Mouse (Mus musculus) CH12.LX (cell line): ENCODE results near the gene Lage3. TPM values are rescaled to one million over a fixed set of nuclear protein-coding genes. Genes with fewer than 3 reads are reported as not detected.

Experiments
- DNase-seq: peaks from one replicate; pipeline ENCODE4 v3.0.0-alpha.2; 2013; ENCODE audit errors: extremely low read depth
- H3K27ac ChIP-seq: 2 replicates; pipeline ENCODE4 v1.5.1; 2012; ENCODE audit warnings: low read depth, mild to moderate bottlenecking, control low read depth, moderate library complexity; ENCODE audit not compliant: insufficient read depth
- H3K27me3 ChIP-seq: replicated peaks from 2 replicates; pipeline ENCODE3; 2012; ENCODE audit warnings: inconsistent platforms
- H3K36me3 ChIP-seq, 2 experiments: replicated peaks in 1 of 2; 2 replicates each; pipeline versions ENCODE3 to v1.6.1; 2012; ENCODE audit warnings: inconsistent platforms in 1 of 2, low read length in 1 of 2, mild to moderate bottlenecking in 1 of 2, mixed read lengths in 1 of 2, moderate library complexity in 1 of 2; ENCODE audit not compliant: control insufficient read depth in 1 of 2, insufficient read depth in 1 of 2
- H3K4me1 ChIP-seq, 2 experiments: 2 replicates each; pipeline ENCODE4 v1.6.1; 2012; ENCODE audit warnings: inconsistent platforms in 1 of 2, moderate library complexity in 1 of 2; ENCODE audit not compliant: insufficient read depth in 2 of 2, control insufficient read depth in 1 of 2
- H3K4me2 ChIP-seq: 2 replicates; pipeline ENCODE4 v1.6.1; 2012; ENCODE audit warnings: low read depth, mild to moderate bottlenecking, control low read depth; ENCODE audit not compliant: poor library complexity, insufficient read depth, severe bottlenecking
- H3K4me3 ChIP-seq, 3 experiments: fragments of 150-350 bp in 1 of 3; sonication (generic) in 1 of 3; replicated peaks in 1 of 3; 2 replicates each; pipeline versions ENCODE3 to v1.5.1; 2011 to 2012; ENCODE audit warnings: low read depth in 2 of 3, low read length in 2 of 3, mild to moderate bottlenecking in 2 of 3, moderate library complexity in 2 of 3, control low read depth in 1 of 3, improper control_type of control experiment in 1 of 3, inconsistent platforms in 1 of 3, mixed read lengths in 1 of 3; ENCODE audit not compliant: poor library complexity in 1 of 3
- H3K79me2 ChIP-seq: replicated peaks from 2 replicates; pipeline ENCODE4 v1.6.1; 2012; ENCODE audit warnings: mild to moderate bottlenecking, moderate library complexity; ENCODE audit not compliant: control insufficient read depth, poor library complexity, insufficient read depth, severe bottlenecking; ENCODE audit errors: extremely low read depth
- H3K9ac ChIP-seq: 2 replicates; pipeline ENCODE4 v1.6.1; 2012; ENCODE audit warnings: low read depth, mild to moderate bottlenecking, control low read depth, moderate library complexity; ENCODE audit not compliant: insufficient read depth
- H3K9me3 ChIP-seq: replicated peaks from 2 replicates; pipeline ENCODE3; 2012; ENCODE audit warnings: low read length, inconsistent platforms, mixed read lengths
- CHD1 ChIP-seq: IDR thresholded peaks from 2 replicates; pipeline ENCODE4 v1.6.1; 2012; ENCODE audit warnings: low read depth, low read length, improper control_type of control experiment, inconsistent platforms
- CHD2 ChIP-seq: IDR thresholded peaks from 2 replicates; pipeline ENCODE4 v1.6.1; 2011; ENCODE audit warnings: low read length, improper control_type of control experiment
- CTCF ChIP-seq, 2 experiments: IDR thresholded peaks in 1 of 2; conservative IDR thresholded peaks in 1 of 2; 2 replicates each; pipeline ENCODE4 v1.5.1; 2011 to 2012; ENCODE audit warnings: low read depth in 2 of 2, low read length in 2 of 2, improper control_type of control experiment in 1 of 2, inconsistent platforms in 1 of 2, mild to moderate bottlenecking in 1 of 2, moderate library complexity in 1 of 2
- E2F4 ChIP-seq: IDR thresholded peaks from 2 replicates; pipeline ENCODE4 v1.6.1; 2011; ENCODE audit warnings: low read depth, low read length, improper control_type of control experiment; ENCODE audit not compliant: insufficient replicate concordance
- ELF1 ChIP-seq: IDR thresholded peaks from 2 replicates; pipeline ENCODE4 v1.6.1; 2014; ENCODE audit warnings: low read depth, mild to moderate bottlenecking, inconsistent platforms, low read length, improper control_type of control experiment
- EP300 ChIP-seq: IDR thresholded peaks from 2 replicates; pipeline ENCODE4 v1.6.1; 2011; ENCODE audit warnings: low read length, improper control_type of control experiment
- HCFC1 ChIP-seq: IDR thresholded peaks from 2 replicates; pipeline ENCODE4 v1.6.1; 2012; ENCODE audit warnings: low read depth, mild to moderate bottlenecking, inconsistent platforms, low read length, improper control_type of control experiment
- JUN ChIP-seq: IDR thresholded peaks from 2 replicates; pipeline ENCODE4 v1.6.1; 2011; ENCODE audit warnings: low read depth, mild to moderate bottlenecking, low read length, improper control_type of control experiment, moderate library complexity; ENCODE audit not compliant: insufficient read depth
- KAT2A ChIP-seq: IDR thresholded peaks from 2 replicates; pipeline ENCODE4 v1.6.1; 2012; ENCODE audit warnings: low read length, improper control_type of control experiment, inconsistent platforms; ENCODE audit not compliant: insufficient replicate concordance
- MAZ ChIP-seq: IDR thresholded peaks from 2 replicates; pipeline ENCODE4 v1.6.1; 2012; ENCODE audit warnings: low read depth, mild to moderate bottlenecking, inconsistent platforms, low read length, improper control_type of control experiment, moderate library complexity
- NELFE ChIP-seq: IDR thresholded peaks from 2 replicates; pipeline ENCODE4 v1.6.1; 2011; ENCODE audit warnings: low read depth, low read length, improper control_type of control experiment
- NRF1 ChIP-seq: IDR thresholded peaks from 2 replicates; pipeline ENCODE4 v1.6.1; 2014; ENCODE audit warnings: low read depth, mild to moderate bottlenecking, inconsistent platforms, low read length, improper control_type of control experiment, moderate library complexity
- POLR2A ChIP-seq: IDR thresholded peaks from 2 replicates; pipeline ENCODE4 v1.6.1; 2011; ENCODE audit warnings: low read depth, mild to moderate bottlenecking, improper control_type of control experiment, low read length
- POLR2AphosphoS2 ChIP-seq: IDR thresholded peaks from 2 replicates; pipeline ENCODE4 v1.6.1; 2011; ENCODE audit warnings: low read depth, low read length, improper control_type of control experiment
- RAD21 ChIP-seq: IDR thresholded peaks from 2 replicates; pipeline ENCODE4 v1.6.1; 2011; ENCODE audit warnings: low read depth, mild to moderate bottlenecking, low read length, improper control_type of control experiment, moderate library complexity
- SIN3A ChIP-seq: IDR thresholded peaks from 2 replicates; pipeline ENCODE4 v1.6.1; 2012; ENCODE audit warnings: low read length, improper control_type of control experiment, inconsistent platforms
- TBP ChIP-seq: conservative IDR thresholded peaks from 2 replicates; pipeline ENCODE4 v1.6.1; 2011; ENCODE audit warnings: low read depth, low read length, improper control_type of control experiment
- TCF12 ChIP-seq: IDR thresholded peaks from 2 replicates; pipeline ENCODE4 v1.6.1; 2014; ENCODE audit warnings: low read depth, mild to moderate bottlenecking, inconsistent platforms, low read length, improper control_type of control experiment
- UBTF ChIP-seq: IDR thresholded peaks from 2 replicates; pipeline ENCODE4 v1.6.1; 2012; ENCODE audit warnings: low read depth, mild to moderate bottlenecking, inconsistent platforms, low read length, improper control_type of control experiment, moderate library complexity
- USF1 ChIP-seq: IDR thresholded peaks from 2 replicates; pipeline ENCODE4 v1.6.1; 2014; ENCODE audit warnings: low read depth, mild to moderate bottlenecking, inconsistent platforms, low read length, improper control_type of control experiment
- USF2 ChIP-seq: conservative IDR thresholded peaks from 2 replicates; pipeline ENCODE4 v1.6.1; 2011; ENCODE audit warnings: low read depth, low read length, improper control_type of control experiment
- ZC3H11A ChIP-seq: IDR thresholded peaks from 2 replicates; pipeline ENCODE4 v1.6.1; 2012; ENCODE audit warnings: low read depth, mild to moderate bottlenecking, inconsistent platforms, low read length, improper control_type of control experiment
- ZKSCAN1 ChIP-seq: IDR thresholded peaks from 2 replicates; pipeline ENCODE4 v1.6.1; 2012; ENCODE audit warnings: low read depth, inconsistent platforms, low read length, improper control_type of control experiment, borderline replicate concordance
- ZMIZ1 ChIP-seq: IDR thresholded peaks from 2 replicates; pipeline ENCODE4 v1.6.1; 2012; ENCODE audit warnings: low read depth, mild to moderate bottlenecking, inconsistent platforms, low read length, improper control_type of control experiment
- ZNF384 ChIP-seq: IDR thresholded peaks from 2 replicates; pipeline ENCODE4 v1.6.1; 2012; ENCODE audit warnings: low read depth, low read length, improper control_type of control experiment, inconsistent platforms
- dilution Hi-C: fragments of 300-500 bp; cut with MboI; formaldehyde crosslinking; loops from 2 replicates; pipeline ENCODE4 v1.14.3; 2020; ENCODE audit warnings: low sequenced_read_pairs; ENCODE audit not compliant: extremely low pct_unique_long_range_greater_than_20kb, extremely low pct_ligation_motif_present
- in situ Hi-C: fragments of 300-500 bp; cut with MboI; formaldehyde crosslinking; loops from 3 replicates; pipeline ENCODE4 v1.14.3; 2019; ENCODE audit warnings: low sequenced_read_pairs, low pct_ligation_motif_present, low pct_unique_long_range_greater_than_20kb, mixed read lengths
- polyA plus RNA-seq: library from polyadenylated mRNA; unstranded; fragments of >175 nt; gene quantifications from 2 replicates; pipeline ENCODE4 v1.2.1, GENCODE M21; 2012; ENCODE audit warnings: low read depth; ENCODE audit not compliant: insufficient read length
- total RNA-seq, 2 experiments: library from RNA; depleted of rRNA; stranded (reverse); fragments of 300-350 nt in 1 of 2; fragments of >200 nt in 1 of 2; gene quantifications; 2 replicates each; pipeline ENCODE4 v1.2.3; 2012 to 2014

Gene Lage3
- total RNA-seq (2012; rRNA removed) (57.9 and 68.6 TPM in 2 replicates), total RNA-seq (2014; rRNA removed) (102 and 118 TPM in 2 replicates), polyA plus RNA-seq (56.8 and 67.4 TPM in 2 replicates)

GRCm38 (mm10) chrX:74353467-74353770, at the start of gene Lage3:
Gene Lage3, minus strand, starts transcription at chrX:74353618.
- no peak for TF ChIP-seq RAD21
- no peak for TF ChIP-seq USF2
- 0 out of 2 replicates have a peak, but pooled peaks have one; percentile 34 for TF ChIP-seq SIN3A
- no peak for TF ChIP-seq EP300
- no peak for TF ChIP-seq UBTF
- TF ChIP-seq CTCF (conservative IDR thresholded peaks at IDR 0.05 in 1 of 2, IDR thresholded peaks at IDR 0.05 in 1 of 2; ENCODE audit: low read depth in 2 of 2, low read length in 2 of 2), result no peak
- no peak for TF ChIP-seq ZNF384
- peak; percentile 56; the same call in 1 of the 2 replicates for TF ChIP-seq MAZ
- 0 out of 2 replicates have a peak, but pooled peaks have one; percentile 44 for TF ChIP-seq ZMIZ1
- no peak for TF ChIP-seq CHD1
- peak; percentile 71 for TF ChIP-seq POLR2A
- peak; percentile 62 for TF ChIP-seq TCF12
- peak; percentile 71 for TF ChIP-seq NELFE
- TF ChIP-seq HCFC1, result peak; percentile 51
- no peak for TF ChIP-seq ZKSCAN1
- 0 out of 2 replicates have a peak, but pooled peaks have one; percentile 17 for TF ChIP-seq KAT2A
- peak; percentile 41; the same call in 1 of the 2 replicates for TF ChIP-seq ELF1
- no peak for TF ChIP-seq JUN
- TF ChIP-seq ZC3H11A, result no peak
- peak; percentile 77 for TF ChIP-seq NRF1
- TF ChIP-seq TBP, result no peak
- TF ChIP-seq POLR2AphosphoS2, result no peak
- TF ChIP-seq USF1, result no peak
- TF ChIP-seq CHD2, result no peak
- no peak for TF ChIP-seq E2F4
- Histone ChIP-seq H3K4me2 (peak within 1 kb of the TSS; percentile 44), H3K4me3 (peak within 1 kb of the TSS; percentile 61 to 88 (median 68)), H3K9ac (peak within 1 kb of the TSS; percentile 79), H3K79me2 (0 out of 2 replicates have a peak, but pooled peaks cover 4% of the 10 kb centered on the region), H3K27me3 (no peaks in the 10 kb centered on the region), H3K9me3 (no peaks in the 10 kb centered on the region), H3K36me3 (no peaks in the 10 kb centered on the region), H3K27ac (0 out of 2 replicates have a peak within 1 kb of the TSS, but pooled peaks have one; percentile 27), H3K4me1 (no peaks in the 10 kb centered on the region)
- peak; percentile 75 for DNase-seq
- in situ Hi-C loops (no loop called here), dilution Hi-C loops (no loop called here)
